Mouse (Mus musculus): ENCODE measurements at regions not wholly inside any gene's neighbourhood (a gene's known extent, or its start where the extent isn't known, plus 50 kb on each side); places are given as distances from the start of the nearest gene placed in this dataset.

GRCm38 (mm10) chr4:55938383-55938782 is 406.1 kb upstream of the Klf4 start:
- TF ChIP-seq MAX (IDR thresholded peaks at IDR 0.05; ENCODE audit: low read depth) (no peak), E2F4 (IDR thresholded peaks at IDR 0.05; ENCODE audit: insufficient read depth) (no peak), TCF3 (IDR thresholded peaks at IDR 0.05; ENCODE audit: insufficient read length, low read depth) (no peak), MYOG (IDR thresholded peaks at IDR 0.05; ENCODE audit: control insufficient read depth in 1 of 3, insufficient read depth in 1 of 3, insufficient read length in 2 of 3, low read depth in 2 of 3) (no peak), REST (IDR thresholded peaks at IDR 0.05; ENCODE audit: insufficient read depth, insufficient read length) (no peak), POLR2A (IDR thresholded peaks at IDR 0.05; ENCODE audit: insufficient read length, low read depth) (no peak)

Measured in myocyte (in vitro differentiated cells).